Mouse (Mus musculus) ovary, postnatal 14 days (tissue): ENCODE results near the gene Sugct.
"Not testable (repeated sequence)": the region's sequence is repeated elsewhere in the genome, so short reads cannot be mapped to it uniquely, and the experiment has no call there.

Experiments used
- DNase-seq: peaks from one replicate; pipeline ENCODE4 v3.0.0; 2022; ENCODE audit warnings: low spot score

Sugct gene

GRCm38 (mm10) chr13:16901424-16901823 lies 793.9 kb downstream of the Sugct start:
- no peak for DNase-seq

DNA sequence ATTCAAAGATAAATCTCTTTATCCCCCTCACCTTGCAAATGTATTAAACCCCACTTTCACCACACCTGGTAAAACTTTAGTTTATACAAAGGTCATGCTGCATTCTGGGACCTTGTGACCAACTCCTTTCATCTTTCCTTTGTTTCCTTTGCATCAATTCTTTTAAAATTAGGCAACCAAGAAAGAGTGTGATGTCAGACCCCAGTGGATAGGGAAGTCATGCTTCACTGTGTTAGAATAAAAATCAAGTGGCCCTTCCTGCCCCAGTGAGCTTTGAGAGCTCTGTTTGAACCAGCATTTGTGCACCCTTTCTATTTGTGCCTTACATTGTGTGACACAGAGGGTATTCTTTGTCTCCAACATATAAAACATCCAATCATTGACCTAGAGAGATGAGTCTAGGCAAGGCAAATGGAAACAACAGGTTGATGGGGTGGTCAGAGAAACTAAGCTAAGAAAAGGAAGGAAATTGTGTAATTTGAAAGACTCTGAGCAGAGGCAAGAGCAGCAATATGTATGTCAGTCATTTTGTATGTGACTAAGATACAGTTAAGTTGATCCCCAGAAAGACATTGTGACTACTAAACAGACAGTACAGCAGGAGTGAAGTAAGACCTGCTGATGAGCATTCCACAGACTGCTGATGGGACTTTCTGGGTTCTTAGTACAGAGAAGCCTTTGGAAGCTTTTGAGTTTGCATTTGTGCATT lies 797.1 kb downstream of the Sugct start:
- DNase-seq = no peak

GRCm38 (mm10) chr13:16878056-16878455 lies 817.3 kb downstream of the Sugct start:
- DNase-seq = no peak

- no peak for DNase-seq
Observed at GRCm38 (mm10) chr13:16859986-16860385, 835.4 kb downstream of the Sugct start.

- DNase-seq = no peak
Observed at GRCm38 (mm10) chr13:16847236-16847635, 848.1 kb downstream of the Sugct start.

DNA sequence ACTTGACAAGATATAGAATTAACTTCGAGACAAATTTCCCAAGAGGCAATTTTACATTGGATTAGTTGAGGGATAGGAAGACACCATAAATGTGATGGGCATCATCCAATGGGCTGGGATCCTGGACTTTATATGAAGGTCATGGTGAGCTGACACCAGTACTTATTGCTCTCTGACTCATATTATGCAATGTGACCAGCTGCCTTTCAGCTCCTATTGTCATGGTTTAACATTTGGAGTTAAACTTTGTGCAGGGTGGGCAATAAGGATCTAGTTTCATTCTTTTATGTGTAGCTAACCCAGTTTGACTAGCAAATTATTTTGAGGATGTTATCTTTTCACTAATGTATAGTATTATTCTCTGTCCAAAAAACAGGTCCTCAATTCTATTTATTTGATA lies 854.4 kb downstream of the Sugct start:
- DNase-seq = no peak

- no peak for DNase-seq
Observed at GRCm38 (mm10) chr13:16838409-16838808, 856.9 kb downstream of the Sugct start.

DNA sequence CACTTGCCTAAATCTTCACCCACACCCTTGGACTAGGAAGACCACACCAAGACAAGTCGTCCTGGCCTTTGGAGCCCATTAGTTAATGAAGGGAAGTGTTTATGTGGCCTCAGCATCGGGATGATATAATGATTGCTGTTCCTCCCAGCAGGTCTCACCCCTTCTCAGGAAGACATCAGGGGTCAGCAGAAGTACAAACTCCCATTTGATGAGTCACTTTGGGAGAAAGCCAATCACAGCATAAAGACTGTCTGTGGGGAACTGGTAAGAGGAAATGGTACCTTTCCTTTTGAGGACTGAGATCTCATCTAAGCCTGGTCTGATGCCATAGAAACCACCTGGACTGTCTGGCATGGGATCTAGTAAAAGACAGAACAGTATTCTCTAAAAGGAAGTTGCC lies 860.2 kb downstream of the Sugct start:
- no peak for DNase-seq

DNA sequence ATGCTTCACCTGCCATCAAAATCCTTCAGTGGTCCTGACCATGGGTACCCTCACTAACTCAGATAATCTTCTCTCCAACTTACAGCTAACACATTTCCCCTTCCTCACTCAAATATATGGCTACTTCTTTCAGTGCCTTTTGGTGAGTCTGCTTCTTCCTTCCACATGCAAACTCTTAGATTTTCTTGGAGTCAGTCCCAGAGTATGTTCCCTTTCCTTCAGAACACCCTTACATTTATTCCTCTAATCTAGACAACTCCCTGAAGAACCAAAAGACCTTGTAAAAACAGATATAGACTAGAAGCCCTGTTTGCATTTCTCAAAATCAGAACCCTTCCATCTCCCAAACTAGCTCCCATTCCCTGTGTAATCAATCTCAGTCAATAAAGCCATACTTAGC lies 862.3 kb downstream of the Sugct start:
- DNase-seq = no peak

GRCm38 (mm10) chr13:16831840-16832239 lies 863.5 kb downstream of the Sugct start:
- DNase-seq = no peak

DNA sequence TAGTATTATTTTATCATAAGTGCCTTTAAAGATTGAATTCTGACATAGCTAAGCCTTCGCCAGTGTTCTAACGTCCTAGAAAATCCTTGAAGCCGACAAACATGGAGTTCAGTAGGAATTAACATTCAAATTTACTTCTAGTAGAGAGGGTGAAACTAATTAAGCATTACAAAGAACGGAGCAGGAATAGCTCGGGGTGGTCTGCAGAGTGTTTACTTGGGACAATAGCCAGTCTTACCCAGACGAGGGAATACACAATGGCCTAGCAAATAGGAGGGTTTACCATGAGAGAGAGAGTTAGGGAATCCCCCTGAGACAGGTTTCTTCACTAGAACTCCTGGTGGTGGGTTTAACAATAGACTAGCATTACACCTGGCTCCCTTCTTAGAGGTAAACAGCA lies 865.1 kb downstream of the Sugct start:
- DNase-seq = not testable (repeated sequence)

DNA sequence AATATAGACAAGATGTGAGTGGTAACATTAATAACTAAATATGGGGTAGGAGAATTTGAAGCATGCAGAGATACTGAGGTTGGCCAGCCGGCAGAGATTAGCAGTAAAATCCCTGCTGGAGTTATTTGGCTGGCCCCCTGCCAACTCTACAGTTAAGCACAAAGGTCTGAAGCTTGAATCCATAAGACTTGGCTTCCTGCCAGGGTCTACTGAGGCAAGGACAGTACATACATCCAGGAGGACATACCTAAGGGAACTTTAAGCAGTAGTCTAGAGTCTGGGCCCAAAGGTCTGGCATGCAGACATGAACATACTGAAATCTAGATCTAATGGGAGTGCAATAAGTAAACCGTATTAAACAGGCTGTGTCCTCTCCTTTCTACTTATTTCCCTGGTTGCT lies 865.8 kb downstream of the Sugct start:
- no peak for DNase-seq

DNA sequence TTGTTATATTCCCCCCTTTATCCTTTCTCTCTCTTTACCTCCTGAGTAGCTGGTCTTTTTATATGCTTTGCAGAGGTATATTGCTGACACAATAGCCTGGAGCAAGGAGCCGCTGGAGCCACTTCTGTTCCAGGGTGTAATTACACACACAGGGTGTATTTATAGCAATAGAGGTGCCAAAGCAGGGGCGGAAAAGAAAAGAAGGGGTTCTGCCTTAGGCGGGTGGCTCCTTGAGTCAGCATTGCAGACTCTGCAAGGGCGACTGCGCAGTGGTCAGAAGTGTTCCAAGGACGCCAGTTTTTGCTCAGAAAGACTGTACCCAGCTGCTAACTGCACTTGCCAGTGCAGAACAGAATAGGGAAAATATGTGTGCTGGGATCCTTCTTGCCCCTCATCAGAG lies 869.7 kb downstream of the Sugct start:
- no peak for DNase-seq

- DNase-seq = no peak
Observed at GRCm38 (mm10) chr13:16821785-16822184, 873.6 kb downstream of the Sugct start.

DNA sequence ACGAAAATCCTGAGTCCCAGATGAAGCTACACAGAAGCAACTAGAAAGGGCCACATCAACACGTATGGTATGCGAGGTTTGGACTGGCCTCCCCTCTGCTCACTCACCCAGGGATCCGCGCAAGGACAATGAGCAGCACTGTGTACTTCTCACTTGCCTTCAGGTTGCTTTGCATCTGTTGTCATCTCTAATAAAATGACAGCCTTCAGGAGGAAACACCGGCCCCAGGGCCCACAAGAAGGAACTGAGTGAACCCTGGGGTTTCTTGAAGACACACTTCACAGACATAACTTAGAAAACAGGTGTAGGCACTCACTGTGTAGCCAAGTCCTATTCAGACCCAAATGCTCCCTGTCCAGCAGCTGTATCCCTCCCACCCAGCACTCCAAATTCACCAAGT lies 877.9 kb downstream of the Sugct start:
- DNase-seq = no peak

GRCm38 (mm10) chr13:16816747-16817146 lies 878.6 kb downstream of the Sugct start:
- DNase-seq = no peak

DNA sequence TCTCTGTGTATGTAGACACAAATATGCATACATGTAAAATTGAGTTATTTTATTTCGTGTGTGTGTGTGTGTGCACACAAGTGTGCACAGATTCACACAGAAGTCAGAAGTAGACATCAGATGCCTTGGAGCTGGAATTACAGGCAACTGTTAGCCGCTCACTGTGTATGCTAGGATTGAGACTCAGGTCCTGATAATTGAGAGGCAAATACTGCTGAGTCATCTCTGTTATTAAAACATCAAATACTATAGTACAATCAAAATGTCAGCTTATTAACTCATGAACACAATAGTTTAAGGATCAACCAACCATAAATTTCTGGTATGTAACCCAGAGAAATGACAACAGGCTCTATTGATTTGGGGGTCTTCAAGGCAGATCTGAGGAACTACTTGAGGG lies 883.1 kb downstream of the Sugct start:
- no peak for DNase-seq
